Mouse (Mus musculus) hindbrain, embryonic 14.5 days (tissue): ENCODE results near the gene Olfr1162. TPM values are rescaled to one million over a fixed set of nuclear protein-coding genes. Genes with fewer than 3 reads are reported as not detected.
"Not testable (repeated sequence)": the region's sequence is repeated elsewhere in the genome, so short reads cannot be mapped to it uniquely, and the experiment has no call there.

Source experiments
- ATAC-seq: fragments of 200-750 bp; cut with Nextera tagmentation; 2 replicates; pipeline ENCODE4 v1.8.0; 2017; ENCODE audit warnings: moderate number of reproducible peaks, mild to moderate bottlenecking, moderate TSS enrichment, moderate library complexity; ENCODE audit not compliant: low FRiP score
- DNase-seq: peaks from one replicate; pipeline ENCODE4 v3.0.0-alpha.2; 2015; ENCODE audit warnings: low spot score
- H3K27ac ChIP-seq: fragments of 300-500 bp; sonication (generic); 2 replicates; pipeline ENCODE4 v1.5.1; 2014; ENCODE audit warnings: mild to moderate bottlenecking, moderate library complexity
- H3K27me3 ChIP-seq: fragments of 300-500 bp; sonication (generic); 2 replicates; pipeline ENCODE4 v1.6.1; 2014; ENCODE audit warnings: mild to moderate bottlenecking, low read length, mixed read lengths; ENCODE audit not compliant: control insufficient read depth, insufficient read depth
- H3K36me3 ChIP-seq: fragments of 300-500 bp; sonication (generic); replicated peaks from 2 replicates; pipeline ENCODE4 v1.6.1; 2014; ENCODE audit not compliant: control insufficient read depth, insufficient read depth
- H3K4me1 ChIP-seq: fragments of 300-500 bp; sonication (generic); replicated peaks from 2 replicates; pipeline ENCODE4 v1.6.1; 2014; ENCODE audit warnings: antibody characterized with exemption, low read length, mixed read lengths; ENCODE audit not compliant: control insufficient read depth, insufficient read depth
- H3K4me2 ChIP-seq: fragments of 300-500 bp; sonication (generic); replicated peaks from 2 replicates; pipeline ENCODE4 v1.6.1; 2014; ENCODE audit warnings: mild to moderate bottlenecking, moderate library complexity
- H3K4me3 ChIP-seq: fragments of 300-500 bp; sonication (generic); replicated peaks from 2 replicates; pipeline ENCODE4 v1.5.1; 2014; ENCODE audit warnings: mild to moderate bottlenecking, low read length
- H3K9ac ChIP-seq: fragments of 300-500 bp; sonication (generic); 2 replicates; pipeline ENCODE4 v1.6.1; 2014
- H3K9me3 ChIP-seq: fragments of 300-500 bp; sonication (generic); 2 replicates; pipeline ENCODE4 v1.6.1; 2016; ENCODE audit warnings: low read length; ENCODE audit not compliant: control insufficient read depth
- WGBS: fragments of 180-500 bp; shearing (Covaris S2); extraction: QIAGEN DNeasy Blood & Tissue Kit; methylation state at CpG from one replicate; pipeline ENCODE4 v1.1.7; 2014; 5-methylcytosine and 5-hydroxymethylcytosine counted together
- polyA plus RNA-seq: library from polyadenylated mRNA; unstranded; fragments of >200 nt; fragmentation: Nextera tagmentation; extraction: Ambion mirVana; gene quantifications from 2 replicates; pipeline ENCODE4 v1.2.1, GENCODE M21; 2014

The Olfr1162 gene
- polyA plus RNA-seq, result not detected in 2 replicates

DNA sequence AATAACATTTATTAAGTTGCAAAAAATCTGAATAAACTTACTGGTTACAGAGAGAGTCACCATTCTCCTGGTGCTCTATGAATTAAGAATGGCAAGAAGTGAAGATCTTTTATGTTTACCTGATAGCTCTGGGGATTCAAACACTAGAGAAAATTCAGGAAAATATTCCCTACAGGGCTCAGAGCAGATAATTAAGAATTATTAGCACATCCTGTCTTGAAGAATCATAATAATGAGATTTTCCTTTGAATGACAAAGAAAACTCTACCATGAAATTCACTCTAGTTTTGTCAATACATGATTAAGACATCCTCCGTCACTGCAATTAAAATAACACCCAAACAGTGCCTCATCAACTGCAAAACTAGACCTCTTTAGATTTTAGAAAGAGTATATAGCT is at the start of gene Olfr1162:
Olfr1162 (minus strand) TSS at position 101 of the 400 bp plus-strand sequence.
- Histone ChIP-seq H3K27me3 (no peaks in the 10 kb centered on the region), H3K9me3 (no peaks in the 10 kb centered on the region), H3K36me3 (no peaks in the 10 kb centered on the region), H3K4me3 (no peak within 1 kb of the TSS), H3K27ac (no peak within 1 kb of the TSS), H3K9ac (no peak within 1 kb of the TSS), H3K4me2 (no peak within 1 kb of the TSS), H3K4me1 (no peaks in the 10 kb centered on the region)
- no peak for ATAC-seq
- WGBS, result 86% methylated on average over 1 of the region's 1 CpGs
- no peak for DNase-seq

DNA sequence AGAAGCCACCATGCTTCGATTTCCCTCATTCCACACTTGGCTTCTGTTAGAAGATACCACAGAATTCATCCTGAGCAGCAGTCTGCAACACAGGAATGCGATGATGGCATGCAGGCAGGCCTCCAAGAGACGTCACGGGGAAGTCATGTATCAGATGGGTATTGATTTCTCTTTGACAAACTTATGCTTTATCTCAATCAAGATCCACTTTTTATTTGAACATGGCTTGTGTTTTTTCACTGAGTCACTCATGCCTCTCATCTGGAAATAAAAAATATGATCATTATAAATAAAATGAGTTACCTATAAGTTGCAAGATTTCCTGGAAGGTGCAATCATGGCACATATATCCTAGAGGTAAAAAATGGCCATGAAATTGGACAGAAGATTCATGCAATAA is 42.9 kb upstream of the Olfr1162 start, which contains the start of gene Olfr1164:
Olfr1164 (minus strand) TSS at position 101 of the 400 bp plus-strand sequence.
- ATAC-seq (no peak), DNase-seq (no peak)
- no peaks in the 10 kb centered on the region for H3K36me3 ChIP-seq
- no peaks in the 10 kb centered on the region for H3K4me1 ChIP-seq
- H3K9me3 ChIP-seq, result no peaks in the 10 kb centered on the region
- no peak within 1 kb of the TSS for H3K27ac ChIP-seq
- H3K4me2 ChIP-seq, result no peak within 1 kb of the TSS
- H3K4me3 ChIP-seq, result no peak within 1 kb of the TSS
- H3K27me3 ChIP-seq, result no peaks in the 10 kb centered on the region
- 83% methylated on average over 4 of the region's 4 CpGs for WGBS
- H3K9ac ChIP-seq, result no peak within 1 kb of the TSS

DNA sequence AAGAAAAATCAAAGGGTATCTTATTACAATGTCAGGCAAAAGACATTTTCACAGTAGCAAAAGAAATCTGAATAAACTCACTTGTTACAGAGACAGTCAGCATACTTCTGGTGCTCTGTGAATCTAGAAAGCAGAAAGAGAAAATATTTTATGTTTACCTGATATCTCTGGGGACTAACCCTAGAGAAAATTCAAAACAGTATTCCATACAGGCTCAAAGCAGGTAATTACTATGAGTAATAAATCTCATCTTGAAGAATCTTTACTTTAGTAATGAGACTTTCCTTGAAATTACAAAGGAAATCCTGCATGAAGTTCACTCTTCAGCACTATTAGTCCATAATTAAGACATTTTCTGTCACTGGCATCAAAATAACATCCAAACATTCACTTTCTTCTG is 20.8 kb upstream of the Olfr1162 start, which contains the start of gene Olfr1163:
Olfr1163 (minus strand) TSS at position 101 of the 400 bp plus-strand sequence.
- H3K9me3 ChIP-seq, result no peaks in the 10 kb centered on the region
- H3K9ac ChIP-seq, result no peak within 1 kb of the TSS
- DNase-seq (no peak), ATAC-seq (no peak)
- no peaks in the 10 kb centered on the region for H3K4me1 ChIP-seq
- H3K4me2 ChIP-seq, result no peak within 1 kb of the TSS
- no peaks in the 10 kb centered on the region for H3K27me3 ChIP-seq
- no peak within 1 kb of the TSS for H3K27ac ChIP-seq
- no peaks in the 10 kb centered on the region for H3K36me3 ChIP-seq
- H3K4me3 ChIP-seq, result no peak within 1 kb of the TSS

DNA sequence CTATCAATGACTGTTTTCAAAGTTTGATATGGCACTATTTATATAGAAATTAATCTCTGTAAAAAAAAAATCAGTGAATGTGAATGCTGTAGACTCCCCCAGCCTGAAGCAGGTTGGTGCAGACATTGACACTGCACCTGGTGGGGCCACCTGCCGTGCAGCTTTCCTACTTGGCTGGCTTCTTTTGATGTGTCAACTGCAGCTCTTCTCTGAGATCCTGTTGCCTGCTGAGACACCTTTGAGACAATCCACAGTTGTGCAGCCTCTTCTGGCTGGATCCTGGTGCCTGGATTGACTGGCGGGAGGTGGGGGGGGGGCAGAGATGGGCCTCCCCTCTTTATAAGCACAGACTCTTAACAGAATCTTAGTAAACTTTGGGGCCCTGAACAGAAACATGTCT is 12.7 kb upstream of the Olfr1162 start:
- Histone ChIP-seq H3K4me2 (no peak overlapping the region), H3K9me3 (no peaks in the 10 kb centered on the region), H3K27me3 (no peaks in the 10 kb centered on the region), H3K36me3 (no peaks in the 10 kb centered on the region), H3K4me3 (no peak overlapping the region), H3K9ac (no peak overlapping the region), H3K27ac (no peak overlapping the region), H3K4me1 (no peaks in the 10 kb centered on the region)
- whole genome bisulfite sequencing, result 79% methylated on average over 2 of the region's 2 CpGs
- DNase-seq (no peak), ATAC-seq (no peak)

DNA sequence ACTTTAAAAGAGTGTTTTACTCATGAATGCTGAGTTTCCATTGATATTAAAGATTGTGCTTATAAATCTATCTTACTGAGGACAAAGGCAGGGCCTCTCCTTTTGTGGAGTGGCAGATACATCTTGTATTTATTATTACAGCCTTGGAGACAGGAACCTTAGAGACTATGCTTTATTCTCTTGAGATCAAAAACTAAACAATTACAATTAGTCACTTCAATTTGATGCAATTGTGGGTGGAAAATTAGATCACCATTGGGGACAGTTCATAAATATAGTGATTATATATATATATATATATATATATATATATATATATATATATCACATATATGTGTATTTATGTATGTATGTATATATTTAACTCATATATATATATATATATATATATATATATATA is 13.3 kb downstream of the Olfr1162 start, which contains the start of gene Olfr73:
Olfr73 (minus strand) TSS at position 101 of the 400 bp plus-strand sequence.
- no peak within 1 kb of the TSS for H3K27ac ChIP-seq
- no peak within 1 kb of the TSS for H3K4me2 ChIP-seq
- ATAC-seq (no peak), DNase-seq (no peak)
- no peaks in the 10 kb centered on the region for H3K27me3 ChIP-seq
- H3K4me3 ChIP-seq, result no peak within 1 kb of the TSS
- no peaks in the 10 kb centered on the region for H3K9me3 ChIP-seq
- no peaks in the 10 kb centered on the region for H3K36me3 ChIP-seq
- H3K4me1 ChIP-seq, result no peaks in the 10 kb centered on the region
- H3K9ac ChIP-seq, result no peak within 1 kb of the TSS

DNA sequence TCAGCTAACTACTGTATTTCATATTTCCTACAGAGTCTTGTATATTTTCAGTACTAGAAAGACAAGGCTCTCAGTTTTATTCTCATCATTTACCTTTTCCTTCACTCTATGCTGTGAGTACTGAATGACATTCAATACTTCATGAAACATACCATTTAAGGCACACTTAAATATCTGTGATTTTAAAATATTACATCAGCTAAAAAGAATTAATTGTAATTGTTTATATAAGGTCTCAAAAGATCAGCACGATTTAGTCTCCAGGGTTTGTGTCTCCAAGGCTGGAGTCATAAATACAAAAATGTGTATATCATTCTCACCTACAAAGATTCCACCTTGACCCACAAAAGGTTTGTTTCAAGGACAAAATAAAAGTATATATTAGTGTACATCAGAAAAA is 28.5 kb downstream of the Olfr1162 start, which contains the start of gene Olfr1161:
Olfr1161 (plus strand) TSS at position 301 of the 400 bp plus-strand sequence.
- H3K9me3 ChIP-seq, ATAC-seq, H3K27ac ChIP-seq, H3K4me2 ChIP-seq, H3K27me3 ChIP-seq, DNase-seq, H3K36me3 ChIP-seq, H3K4me3 ChIP-seq, H3K4me1 ChIP-seq, H3K9ac ChIP-seq: not testable (repeated sequence)
- 79% methylated on average over 1 of the region's 1 CpGs for WGBS

DNA sequence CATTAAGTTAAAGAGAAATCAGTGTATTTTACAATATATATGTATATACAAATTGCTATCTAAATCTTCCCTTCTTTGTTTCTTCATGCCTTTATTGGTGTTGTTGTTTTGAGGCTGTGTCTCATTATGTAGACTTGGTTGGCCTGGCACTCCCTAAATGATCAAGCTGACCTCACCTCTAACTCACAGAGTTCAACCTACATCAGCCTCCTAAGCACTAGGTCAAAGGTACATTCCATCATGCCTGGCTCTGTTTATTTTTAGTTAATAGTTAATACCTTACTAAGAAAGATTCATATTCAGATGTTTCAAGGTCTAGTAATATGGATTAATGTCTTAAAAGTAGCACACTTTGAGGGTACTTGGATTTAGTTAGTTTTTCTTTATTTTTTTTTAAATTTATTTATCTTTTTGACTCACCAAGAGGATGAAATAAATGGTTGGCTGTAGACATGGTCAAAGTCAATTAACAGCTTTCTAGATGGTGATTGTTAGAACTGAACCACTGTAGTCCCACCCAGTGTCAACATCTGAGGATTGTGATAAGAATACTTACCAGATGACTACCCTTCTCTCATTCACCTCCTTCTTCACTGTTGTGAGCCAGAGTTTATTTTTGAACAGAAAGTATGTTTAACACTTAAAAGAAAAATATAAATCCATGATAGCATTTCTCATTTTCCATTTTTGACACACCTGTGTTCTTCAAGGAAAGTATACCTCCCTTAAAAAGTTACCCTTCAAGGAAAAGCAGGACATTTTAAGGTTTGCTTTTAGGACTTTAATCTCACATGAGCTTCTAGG is 43.2 kb downstream of the Olfr1162 start, which contains the start of gene Olfr1160:
Olfr1160 (minus strand) TSS at position 754 of the 804 bp plus-strand sequence.
- Histone ChIP-seq H3K27ac (no peak within 1 kb of the TSS), H3K9ac (no peak within 1 kb of the TSS), H3K36me3 (no peaks in the 10 kb centered on the region), H3K9me3 (no peaks in the 10 kb centered on the region), H3K4me2 (no peak within 1 kb of the TSS), H3K4me1 (no peaks in the 10 kb centered on the region), H3K27me3 (no peaks in the 10 kb centered on the region), H3K4me3 (no peak within 1 kb of the TSS)
- DNase-seq (no peak), ATAC-seq (no peak)

Other genes starting within 250 kb of the Olfr1162 start
- gene Olfr1145, start 241.3 kb downstream of the Olfr1162 start, polyA plus RNA-seq, result not detected in 2 replicates
- gene Olfr1148, start 220.6 kb downstream of the Olfr1162 start, polyA plus RNA-seq, result not detected in 2 replicates
- gene Olfr1150-ps1, start 207.1 kb downstream of the Olfr1162 start, polyA plus RNA-seq, result not detected in 2 replicates
- gene Olfr1151, start 195.3 kb downstream of the Olfr1162 start, polyA plus RNA-seq, result not detected in 2 replicates
- not detected in 2 replicates for gene Olfr1152, start 184.6 kb downstream of the Olfr1162 start, polyA plus RNA-seq
- gene Olfr1153, start 156.2 kb downstream of the Olfr1162 start, polyA plus RNA-seq, result not detected in 2 replicates
- not detected in 2 replicates for gene Olfr1154, start 146.0 kb downstream of the Olfr1162 start, polyA plus RNA-seq
- not detected in 2 replicates for gene Olfr1155, start 106.0 kb downstream of the Olfr1162 start, polyA plus RNA-seq
- not detected in 2 replicates for gene Olfr1156, start 98.0 kb downstream of the Olfr1162 start, polyA plus RNA-seq
- not detected in 2 replicates for gene Olfr1157, start 82.8 kb downstream of the Olfr1162 start, polyA plus RNA-seq
- not detected in 2 replicates for gene Olfr74, start 76.5 kb downstream of the Olfr1162 start, polyA plus RNA-seq
- not detected in 2 replicates for gene Olfr1158, start 61.0 kb downstream of the Olfr1162 start, polyA plus RNA-seq
- not detected in 2 replicates for gene Olfr1160, start 42.9 kb downstream of the Olfr1162 start, polyA plus RNA-seq
- not detected in 2 replicates for gene Olfr1161, start 28.4 kb downstream of the Olfr1162 start, polyA plus RNA-seq
- gene Olfr73, start 13.4 kb downstream of the Olfr1162 start, polyA plus RNA-seq, result not detected in 2 replicates
- not detected in 2 replicates for gene Olfr1163, start 20.7 kb upstream of the Olfr1162 start, polyA plus RNA-seq
- gene Olfr1164, start 42.8 kb upstream of the Olfr1162 start, polyA plus RNA-seq, result not detected in 2 replicates
- not detected in 2 replicates for gene Olfr1166, start 77.1 kb upstream of the Olfr1162 start, polyA plus RNA-seq
- gene Olfr1167, start 104.1 kb upstream of the Olfr1162 start, polyA plus RNA-seq, result not detected in 2 replicates
- not detected in 2 replicates for gene Olfr1168, start 130.8 kb upstream of the Olfr1162 start, polyA plus RNA-seq
- gene Olfr1170, start 177.2 kb upstream of the Olfr1162 start, polyA plus RNA-seq, result not detected in 2 replicates
- not detected in 2 replicates for gene Olfr1173, start 228.7 kb upstream of the Olfr1162 start, polyA plus RNA-seq